Mouse (Mus musculus) left cerebral cortex, adult 18-20 months (tissue): ENCODE measurements around the gene Trim67. TPM values are rescaled to one million over a fixed set of nuclear protein-coding genes. Genes with fewer than 3 reads are reported as not detected.

Source experiments
- DNase-seq, 2 experiments: peaks; one replicate each; pipeline ENCODE4 v3.0.0; 2021 to 2022; ENCODE audit warnings: low spot score in 2 of 2, mixed read lengths in 1 of 2
- long read RNA-seq, 2 experiments: library from polyadenylated mRNA; stranded (forward); transcript quantifications; one replicate each; pipeline ENCODE4 v2.0.0; 2021
- total RNA-seq, 2 experiments: library from RNA; stranded (reverse); gene quantifications; 2 replicates each; pipeline ENCODE4 v1.2.3; 2021

The Trim67 gene
- total RNA-seq, result 1 to 10 TPM; 1.5 to 2.2 TPM
- long read RNA-seq, experiment 1, result 0 reads
- long read RNA-seq, experiment 2, result 0 reads

GRCm38 (mm10) chr8:124792708-124793107, at the start of gene Trim67:
Trim67 (plus strand) TSS chr8:124793092.
- DNase-seq, result peak in 1 of 2 experiments; percentile 36

GRCm38 (mm10) chr8:124746661-124747060, 46.2 kb upstream of the Trim67 start:
- no peak for DNase-seq

GRCm38 (mm10) chr8:124751191-124751590, 41.7 kb upstream of the Trim67 start:
- no peak for DNase-seq

- DNase-seq, result no peak
These were observed 41.2 kb upstream of the Trim67 start, which contains the start of gene Fam89a for GRCm38 (mm10) chr8:124751709-124752173. Fam89a (minus strand) TSS chr8:124751832.

GRCm38 (mm10) chr8:124752325-124752862, 40.5 kb upstream of the Trim67 start:
- no peak for DNase-seq

GRCm38 (mm10) chr8:124754101-124754791, 38.6 kb upstream of the Trim67 start:
- DNase-seq, result no peak

- no peak for DNase-seq
These were observed 38.1 kb upstream of the Trim67 start for GRCm38 (mm10) chr8:124754792-124755190.

GRCm38 (mm10) chr8:124755481-124755880, 37.4 kb upstream of the Trim67 start:
- DNase-seq, result no peak

GRCm38 (mm10) chr8:124756153-124756552, 36.7 kb upstream of the Trim67 start:
- DNase-seq, result no peak

- DNase-seq, result no peak
These were observed 36.3 kb upstream of the Trim67 start for GRCm38 (mm10) chr8:124756601-124757000.

GRCm38 (mm10) chr8:124758544-124758943, 34.3 kb upstream of the Trim67 start:
- no peak for DNase-seq

GRCm38 (mm10) chr8:124763061-124763460, 29.8 kb upstream of the Trim67 start:
- DNase-seq, result no peak

- DNase-seq, result no peak
These were observed 20.5 kb upstream of the Trim67 start for GRCm38 (mm10) chr8:124772389-124772788.

- DNase-seq, result peak; percentile 70 to 79
These were observed 17.2 kb upstream of the Trim67 start for GRCm38 (mm10) chr8:124775695-124776094.

GRCm38 (mm10) chr8:124780236-124780635, 12.7 kb upstream of the Trim67 start:
- DNase-seq, result no peak

- DNase-seq, result no peak
These were observed 10.5 kb upstream of the Trim67 start for GRCm38 (mm10) chr8:124782431-124782830.

GRCm38 (mm10) chr8:124783228-124783627, 9.7 kb upstream of the Trim67 start:
- no peak for DNase-seq

- peak; percentile 56 to 78 for DNase-seq
These were observed 8.3 kb upstream of the Trim67 start for GRCm38 (mm10) chr8:124784613-124785012.

GRCm38 (mm10) chr8:124790676-124791075, 2.2 kb upstream of the Trim67 start:
- DNase-seq, result no peak

- DNase-seq, result no peak
These were observed 1.1 kb upstream of the Trim67 start for GRCm38 (mm10) chr8:124791751-124792150.

GRCm38 (mm10) chr8:124792186-124792585, 706 bp upstream of the Trim67 start:
- DNase-seq, result peak; percentile 43 to 62

- peak; percentile 54 to 66 for DNase-seq
These were observed 320 bp downstream of the Trim67 start for GRCm38 (mm10) chr8:124793172-124793651.
